Mouse (Mus musculus): ENCODE data around the gene Gab1.

Gene Gab1

GRCm38 (mm10) chr8:80894528-80894927 lies 14.2 kb upstream of the Gab1 start:
- no peak for TF ChIP-seq GATA4 (IDR thresholded peaks at IDR 0.05; ENCODE audit: insufficient replicate concordance, low read length)

- TF ChIP-seq GATA4 (IDR thresholded peaks at IDR 0.05; ENCODE audit: insufficient replicate concordance, low read length), result no peak
These were observed 708 bp downstream of the Gab1 start for GRCm38 (mm10) chr8:80879426-80880195.

- no peak for TF ChIP-seq GATA4 (IDR thresholded peaks at IDR 0.05; ENCODE audit: insufficient replicate concordance, low read length)
These were observed 1.4 kb downstream of the Gab1 start for GRCm38 (mm10) chr8:80878801-80879425.

- no peak for TF ChIP-seq GATA4 (IDR thresholded peaks at IDR 0.05; ENCODE audit: insufficient replicate concordance, low read length)
These were observed 2.2 kb downstream of the Gab1 start for GRCm38 (mm10) chr8:80878146-80878545.

- peak; percentile 74; the same call in 1 of the 2 replicates for TF ChIP-seq GATA4 (IDR thresholded peaks at IDR 0.05; ENCODE audit: insufficient replicate concordance, low read length)
These were observed 4.8 kb downstream of the Gab1 start for GRCm38 (mm10) chr8:80875537-80875936.

- TF ChIP-seq GATA4 (IDR thresholded peaks at IDR 0.05; ENCODE audit: insufficient replicate concordance, low read length), result no peak
These were observed 6.4 kb downstream of the Gab1 start for GRCm38 (mm10) chr8:80873723-80874427.

GRCm38 (mm10) chr8:80872688-80873087 lies 7.6 kb downstream of the Gab1 start:
- no peak for TF ChIP-seq GATA4 (IDR thresholded peaks at IDR 0.05; ENCODE audit: insufficient replicate concordance, low read length)

- no peak for TF ChIP-seq GATA4 (IDR thresholded peaks at IDR 0.05; ENCODE audit: insufficient replicate concordance, low read length)
These were observed 8.9 kb downstream of the Gab1 start for GRCm38 (mm10) chr8:80871400-80871799.

- no peak for TF ChIP-seq GATA4 (IDR thresholded peaks at IDR 0.05; ENCODE audit: insufficient replicate concordance, low read length)
These were observed 9.6 kb downstream of the Gab1 start for GRCm38 (mm10) chr8:80870535-80871204.

- TF ChIP-seq GATA4 (IDR thresholded peaks at IDR 0.05; ENCODE audit: insufficient replicate concordance, low read length), result no peak
These were observed 10.4 kb downstream of the Gab1 start for GRCm38 (mm10) chr8:80869881-80870328.

- TF ChIP-seq GATA4 (IDR thresholded peaks at IDR 0.05; ENCODE audit: insufficient replicate concordance, low read length), result peak; percentile 20; the same call in 1 of the 2 replicates
These were observed 11.5 kb downstream of the Gab1 start for GRCm38 (mm10) chr8:80868801-80869323.

- TF ChIP-seq GATA4 (IDR thresholded peaks at IDR 0.05; ENCODE audit: insufficient replicate concordance, low read length), result no peak
These were observed 12.2 kb downstream of the Gab1 start for GRCm38 (mm10) chr8:80868006-80868702.

- no peak for TF ChIP-seq GATA4 (IDR thresholded peaks at IDR 0.05; ENCODE audit: insufficient replicate concordance, low read length)
These were observed 12.7 kb downstream of the Gab1 start for GRCm38 (mm10) chr8:80867598-80867997.

- TF ChIP-seq GATA4 (IDR thresholded peaks at IDR 0.05; ENCODE audit: insufficient replicate concordance, low read length), result no peak
These were observed 15.0 kb downstream of the Gab1 start for GRCm38 (mm10) chr8:80865181-80865784.
